Mouse (Mus musculus): ENCODE results near the gene Klf16.

GRCm38 (mm10) chr10:80603364-80603763 is 26.2 kb upstream of the Klf16 start:
- TF ChIP-seq CTCF (conservative IDR thresholded peaks at IDR 0.05; ENCODE audit: low read length) = no peak
- no peak for TF ChIP-seq NANOG (IDR thresholded peaks at IDR 0.05; ENCODE audit: borderline replicate concordance, low read length)
